Mouse (Mus musculus) v-Abl transformed pro-B cells (cell line): ENCODE data around the gene Prkcz.

Source experiments
- in situ Hi-C, 2 experiments: fragments of 400-800 bp; cut with MboI; formaldehyde crosslinking; loops; one replicate each; pipeline ENCODE4 v1.15.1; 2025; ENCODE audit not compliant: unreplicated experiment in 2 of 2

The Prkcz gene

GRCm38 (mm10) chr4:155251147-155251546 lies 110.0 kb downstream of the Prkcz start:
- in situ Hi-C loops: loop anchor here in 1 of 2 experiments (10.0 kb wide), 1 partner anchor 376 kb away; no protein-coding TSS in a partner anchor

GRCm38 (mm10) chr4:155250361-155251117 lies 110.6 kb downstream of the Prkcz start:
- in situ Hi-C loops: loop anchor here in 1 of 2 experiments (10.0 kb wide), 1 partner anchor 376 kb away; no protein-coding TSS in a partner anchor

DNA sequence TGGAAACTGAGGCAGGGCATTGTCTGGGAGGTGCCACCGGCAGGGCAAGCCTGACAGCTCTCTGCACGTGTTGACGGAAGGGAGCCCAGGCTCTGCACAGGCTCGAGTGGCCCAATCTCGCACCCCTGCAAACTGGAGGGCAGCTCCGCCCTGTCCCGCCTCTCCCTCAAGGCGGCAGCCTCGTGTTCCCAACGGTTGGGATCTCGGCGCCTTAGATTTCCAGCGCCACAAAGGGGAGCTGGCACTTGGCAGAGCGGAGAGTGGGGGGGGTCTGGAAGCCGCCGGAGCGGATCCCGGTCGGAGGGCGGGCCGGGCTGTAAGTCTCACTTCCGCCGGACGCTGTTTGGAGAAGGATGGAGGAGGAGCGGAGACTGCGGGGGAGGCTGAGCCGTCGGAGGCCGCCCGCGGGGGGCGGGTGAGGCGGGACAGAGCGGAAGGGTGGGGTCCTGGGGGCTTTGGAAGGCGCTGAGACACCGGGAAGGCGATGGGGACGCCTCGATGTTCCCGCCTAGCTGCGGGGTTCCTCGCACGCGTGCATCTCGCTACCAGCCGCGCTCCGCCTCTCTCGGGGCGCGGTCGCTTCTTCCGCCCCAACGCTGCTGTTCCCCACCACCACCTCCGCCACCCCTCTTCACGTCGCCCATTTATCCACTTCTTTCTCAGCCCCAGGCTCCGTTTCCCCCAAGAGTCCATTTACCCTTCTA lies 111.4 kb downstream of the Prkcz start, which contains the start of gene Faap20:
TSS of gene Faap20 (plus strand) at position 155 of the 704 bp plus-strand sequence.
- in situ Hi-C loops: loop anchor here (5.0 to 25.0 kb wide), 7 partner anchors 152 to 1287 kb away; partner anchors contain the start of genes Hes5 (in 2 of the 2), Megf6 (in 2 of the 2), Pank4 (in 2 of the 2) and Tprgl (in 2 of the 2)

GRCm38 (mm10) chr4:155249257-155249647 lies 111.9 kb downstream of the Prkcz start:
- in situ Hi-C loops: loop anchor here (5.0 to 25.0 kb wide), 6 partner anchors 152 to 1287 kb away; partner anchors contain the start of genes Hes5 (in 2 of the 2), Megf6 (in 2 of the 2), Pank4 (in 2 of the 2) and Tprgl (in 2 of the 2)

DNA sequence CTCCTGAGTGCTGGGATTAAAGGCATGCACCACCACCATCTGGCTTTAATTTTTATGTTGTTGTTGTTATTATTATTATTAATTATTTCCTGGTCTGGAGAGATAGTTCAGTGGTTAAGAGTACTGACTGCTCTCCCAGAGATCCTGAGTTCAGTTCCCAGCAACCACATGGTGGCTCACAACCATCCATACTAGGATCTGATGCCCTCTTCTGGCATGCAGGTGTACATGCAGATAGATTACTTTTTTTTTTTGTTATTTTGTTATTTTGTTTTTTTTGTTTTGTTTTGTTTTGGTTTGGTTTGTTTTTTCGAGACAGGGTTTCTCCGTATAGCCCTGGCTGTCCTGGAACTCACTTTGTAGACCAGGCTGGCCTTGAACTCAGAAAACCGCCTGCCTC lies 113.1 kb downstream of the Prkcz start:
- in situ Hi-C loops: loop anchor here (5.0 to 25.0 kb wide), 6 partner anchors 151 to 1286 kb away; partner anchors contain the start of genes Hes5 (in 2 of the 2), Megf6 (in 2 of the 2), Pank4 (in 2 of the 2) and Tprgl (in 2 of the 2)

DNA sequence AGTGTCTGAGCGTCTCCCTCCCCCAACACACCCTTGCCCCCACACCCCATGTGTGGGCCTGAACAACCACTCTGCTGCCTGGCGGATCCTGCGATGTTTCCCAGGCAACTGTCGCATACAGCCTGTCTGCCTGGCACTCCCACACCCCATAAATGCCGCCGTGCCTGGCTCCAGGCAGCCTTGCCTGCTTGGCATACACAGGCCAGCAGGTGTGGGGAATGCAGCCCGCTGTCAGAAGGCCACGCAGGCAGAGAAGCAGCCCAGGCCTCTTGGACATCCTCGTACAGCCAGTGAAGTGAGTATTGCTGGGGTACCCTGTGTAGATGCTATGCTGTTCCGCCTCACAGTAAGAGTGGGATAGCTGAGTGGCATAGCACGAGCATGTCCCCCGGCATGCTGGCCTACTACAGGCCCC lies 114.5 kb downstream of the Prkcz start:
- in situ Hi-C loops: loop anchor here (5.0 to 25.0 kb wide), 6 partner anchors 149 to 1284 kb away; partner anchors contain the start of genes Hes5 (in 2 of the 2), Megf6 (in 2 of the 2), Pank4 (in 2 of the 2) and Tprgl (in 2 of the 2)

- in situ Hi-C loops: loop anchor here (5.0 to 25.0 kb wide), 6 partner anchors 149 to 1284 kb away; partner anchors contain the start of genes Hes5 (in 2 of the 2), Megf6 (in 2 of the 2), Pank4 (in 2 of the 2) and Tprgl (in 2 of the 2)
Observed at GRCm38 (mm10) chr4:155245770-155246492, 115.2 kb downstream of the Prkcz start.

- in situ Hi-C loops: loop anchor here (10.0 to 25.0 kb wide), 4 partner anchors 278 to 1281 kb away; partner anchors contain the start of genes Hes5 (in 2 of the 2), Megf6 (in 2 of the 2), Pank4 (in 2 of the 2) and Tprgl (in 2 of the 2)
Observed at GRCm38 (mm10) chr4:155243233-155243632, 117.9 kb downstream of the Prkcz start.

GRCm38 (mm10) chr4:155242292-155242691 lies 118.9 kb downstream of the Prkcz start:
- in situ Hi-C loops: loop anchor here (10.0 to 25.0 kb wide), 4 partner anchors 277 to 1280 kb away; partner anchors contain the start of genes Hes5 (in 2 of the 2), Megf6 (in 2 of the 2), Pank4 (in 2 of the 2) and Tprgl (in 2 of the 2)

DNA sequence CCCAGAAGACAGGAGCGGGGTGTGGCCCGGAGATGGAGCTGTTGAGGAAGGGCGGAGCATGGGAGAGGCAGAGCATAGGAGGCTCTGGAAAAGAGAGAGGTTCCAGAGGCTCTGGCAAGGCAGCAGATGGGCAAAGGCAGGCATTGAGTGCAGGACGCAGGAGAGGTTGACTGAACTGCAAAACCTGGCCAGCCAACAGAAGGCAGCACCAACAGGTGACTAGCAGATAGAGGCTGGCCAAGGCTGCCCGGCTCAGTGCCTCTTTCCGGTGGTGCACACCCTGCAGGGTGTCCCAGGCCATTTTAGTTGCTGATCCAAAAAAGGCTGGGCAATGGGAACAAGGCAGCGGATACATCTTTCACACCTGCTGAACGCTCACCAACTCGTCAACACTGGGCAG lies 119.4 kb downstream of the Prkcz start:
- in situ Hi-C loops: loop anchor here (10.0 to 25.0 kb wide), 4 partner anchors 277 to 1279 kb away; partner anchors contain the start of genes Hes5 (in 2 of the 2), Megf6 (in 2 of the 2), Pank4 (in 2 of the 2) and Tprgl (in 2 of the 2)

DNA sequence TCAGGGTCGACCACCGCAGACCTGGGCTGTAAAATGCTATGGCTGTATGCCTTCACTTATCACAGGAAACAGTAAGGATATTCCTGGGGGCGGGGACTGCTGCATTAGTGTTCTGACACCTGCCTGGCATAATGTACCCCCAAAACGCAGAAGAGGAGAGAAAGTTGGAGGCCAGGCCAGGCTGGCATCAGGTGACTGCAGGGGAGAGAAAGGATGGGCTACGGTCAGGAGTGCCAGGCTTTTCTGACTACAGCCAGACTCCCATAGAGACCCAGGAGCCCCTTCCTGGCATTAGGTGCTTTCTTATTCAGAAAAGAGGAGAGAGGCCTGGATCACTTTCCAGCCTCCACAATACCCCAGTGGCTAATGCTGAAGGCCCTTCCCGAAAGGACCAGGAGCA lies 121.7 kb downstream of the Prkcz start:
- in situ Hi-C loops: loop anchor here (25.0 kb wide), 3 partner anchors 277 to 1277 kb away; partner anchors contain the start of genes Megf6 (in 2 of the 2), Tprgl (in 2 of the 2), A430005L14Rik (in 1 of the 2) and Hes5 (in 1 of the 2)

GRCm38 (mm10) chr4:155238276-155238675 lies 122.9 kb downstream of the Prkcz start:
- in situ Hi-C loops: loop anchor here (25.0 kb wide), 3 partner anchors 276 to 1276 kb away; partner anchors contain the start of genes Megf6 (in 2 of the 2), Tprgl (in 2 of the 2), A430005L14Rik (in 1 of the 2) and Hes5 (in 1 of the 2)

GRCm38 (mm10) chr4:155236737-155237385 lies 124.3 kb downstream of the Prkcz start:
- in situ Hi-C loops: loop anchor here (25.0 kb wide), 3 partner anchors 275 to 1275 kb away; partner anchors contain the start of genes Megf6 (in 2 of the 2), Tprgl (in 2 of the 2), A430005L14Rik (in 1 of the 2) and Hes5 (in 1 of the 2)

DNA sequence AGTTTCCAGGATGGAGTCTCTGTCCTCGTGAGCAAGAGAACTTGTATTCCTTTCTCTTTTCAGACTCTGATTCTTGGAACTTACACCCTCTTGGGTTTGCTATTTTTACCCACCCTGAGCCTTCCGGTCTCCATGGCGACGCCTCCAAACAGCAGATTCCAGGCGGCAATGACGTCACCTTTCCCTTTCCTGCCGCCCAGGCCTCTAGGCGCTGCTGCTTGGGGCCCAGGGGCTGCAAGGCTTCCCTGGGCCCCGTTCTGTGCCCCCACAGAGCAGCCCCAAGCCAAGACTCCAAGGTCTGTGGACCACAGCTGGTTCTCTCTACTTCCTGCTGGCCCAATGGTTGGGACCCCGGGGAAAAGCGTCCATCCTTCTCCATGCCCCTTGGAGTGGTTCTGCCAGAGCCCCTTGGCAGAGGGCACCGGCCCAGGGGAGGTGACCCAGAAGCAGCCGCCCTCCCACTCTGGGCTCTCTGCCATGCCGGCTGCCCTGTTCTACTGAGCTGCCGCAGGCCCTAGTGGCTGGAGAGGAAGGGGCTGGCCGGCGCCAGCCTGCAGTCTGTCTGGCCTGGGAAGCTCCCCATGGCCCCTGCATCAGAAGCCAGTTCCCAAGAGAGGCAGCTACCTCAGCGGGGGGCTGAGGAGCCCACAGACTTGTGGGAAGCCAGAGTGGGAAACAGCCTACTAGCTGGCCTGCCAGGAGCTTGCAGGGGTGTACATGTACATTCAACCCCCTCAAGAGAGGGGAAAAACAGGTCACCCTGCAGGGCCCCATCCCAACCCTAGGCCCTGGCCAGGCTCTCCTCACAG lies 125.6 kb downstream of the Prkcz start:
- in situ Hi-C loops: loop anchor here (25.0 kb wide), 3 partner anchors 273 to 1273 kb away; partner anchors contain the start of genes Megf6 (in 2 of the 2), Tprgl (in 2 of the 2), A430005L14Rik (in 1 of the 2) and Hes5 (in 1 of the 2)

GRCm38 (mm10) chr4:155234371-155235310 lies 126.5 kb downstream of the Prkcz start:
- in situ Hi-C loops: loop anchor here (25.0 kb wide), 3 partner anchors 272 to 1272 kb away; partner anchors contain the start of genes Megf6 (in 2 of the 2), Tprgl (in 2 of the 2), A430005L14Rik (in 1 of the 2) and Hes5 (in 1 of the 2)

DNA sequence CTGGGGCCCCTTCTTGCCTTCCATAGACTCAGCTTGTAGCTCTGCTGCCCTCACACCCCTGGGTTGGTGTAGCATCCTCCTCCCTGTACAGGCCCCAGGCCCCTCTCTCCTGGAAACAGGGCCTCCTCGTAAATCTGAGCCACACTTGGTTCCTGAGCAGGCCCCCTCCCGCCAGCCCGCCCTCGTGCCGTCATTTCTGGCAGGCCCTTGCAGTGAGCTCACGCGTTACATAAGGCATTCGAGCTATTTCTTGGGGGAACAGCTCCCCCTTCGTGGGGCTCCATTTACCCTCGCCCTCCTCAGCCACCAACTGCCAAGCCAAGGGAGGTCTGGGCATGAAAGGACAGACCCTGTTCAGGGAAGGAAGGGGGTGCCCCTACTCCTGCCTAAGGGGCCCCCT lies 127.3 kb downstream of the Prkcz start:
- in situ Hi-C loops: loop anchor here (25.0 kb wide), 3 partner anchors 272 to 1272 kb away; partner anchors contain the start of genes Megf6 (in 2 of the 2), Tprgl (in 2 of the 2), A430005L14Rik (in 1 of the 2) and Hes5 (in 1 of the 2)
